Comparison of ENCODE assay signal across 10 mouse cellular contexts in genomic region chr9:21715298-21715697, GRCm38 (mm10). TPM values are rescaled to one million over a fixed set of nuclear protein-coding genes. Genes with fewer than 3 reads are reported as not detected.
DNase-seq lines count a peak whose midpoint lies in the region; ATAC-seq lines count a peak whose summit lies in the region.
"Had no signal": no experiment of that assay in that cellular context is flagged by ENCODE, and none has a peak within 500 bp of the region (broad histone marks: within the 10 kb centered on the region; RNA-seq: fewer than 3 reads in every experiment).

No protein-coding gene starts in this region.

- peak; percentile 93 for DNase-seq in 416B (ENCODE audit: low read depth)
- peak; percentile 85 for DNase-seq in MN1 (ENCODE audit: low spot score)
- DNase-seq in lung, postnatal 25 days (ENCODE audit: low spot score): peak; percentile 40
- no peak for DNase-seq in cerebellum, postnatal 36 days
- no peak for DNase-seq in gastrocnemius, adult 8-10 months (ENCODE audit: low spot score in 2 of 2)
- no peak for DNase-seq in kidney, adult 18-20 months
- no peak for DNase-seq in left cerebral cortex, adult 18-20 months (ENCODE audit: low spot score in 2 of 2)

- H3K9me3 ChIP-seq in heart, embryonic 14.5 days (ENCODE audit: control insufficient read depth, low read length): no peaks in the 10 kb centered on the region
- H3K9me3 ChIP-seq: neural tube, embryonic 12.5 days had no signal

- peak overlapping the region; percentile 39 to 40 for H3K27ac ChIP-seq in heart, embryonic 14.5 days (replicated peaks in 1 of 2; ENCODE audit: control insufficient read depth in 1 of 2, insufficient read depth in 1 of 2, low read depth in 2 of 2, low read length in 2 of 2)
- H3K27ac ChIP-seq: kidney, postnatal 0 days; neural tube, embryonic 12.5 days had no signal

- 21% methylated on average over 4 of the region's 4 CpGs for WGBS in heart, embryonic 14.5 days

- no peaks in the 10 kb centered on the region for H3K27me3 ChIP-seq in heart, embryonic 14.5 days (ENCODE audit: control insufficient read depth, insufficient read depth, low read length)
- H3K27me3 ChIP-seq: neural tube, embryonic 12.5 days had no signal

- H3K4me1 ChIP-seq in heart, embryonic 14.5 days (ENCODE audit: control insufficient read depth in 2 of 2, insufficient read depth in 2 of 2, low read length in 2 of 2): peaks cover 3 to 10% of the 10 kb centered on the region in 2 experiments; a peak in 2 of 4 replicates
- H3K4me1 ChIP-seq: neural tube, embryonic 12.5 days had no signal

- no peak overlapping the region for H3K9ac ChIP-seq in heart, embryonic 14.5 days (ENCODE audit: low read length)
- H3K9ac ChIP-seq: neural tube, embryonic 12.5 days had no signal

- peak; percentile 86 for ATAC-seq in heart, embryonic 14.5 days (ENCODE audit: insufficient number of reproducible peaks, insufficient read depth, low FRiP score, low read depth)

- no peak overlapping the region for H3K4me3 ChIP-seq in heart, embryonic 14.5 days (ENCODE audit: control insufficient read depth in 1 of 2, insufficient read depth in 1 of 2, low read depth in 1 of 2, low read length in 2 of 2)
- H3K4me3 ChIP-seq: neural tube, embryonic 12.5 days had no signal

- H3K36me3 ChIP-seq in heart, embryonic 14.5 days (ENCODE audit: control insufficient read depth, insufficient read depth, low read length): no peaks in the 10 kb centered on the region

- no peak overlapping the region for H3K4me2 ChIP-seq in heart, embryonic 14.5 days (ENCODE audit: low read length)
- H3K4me2 ChIP-seq: neural tube, embryonic 12.5 days had no signal

RNA-seq across cellular contexts. Expression of gene Ldlr, which starts 8.0 kb away (rescaled TPM):
- 7.3 and 10.8 TPM in 2 replicates for polyA plus RNA-seq in heart, embryonic 14.5 days (2014; fragmentation: Nextera tagmentation; extraction: Ambion mirVana)
- 1 to 10 TPM; 2.9 to 3.6 (median 3.2) TPM for total RNA-seq in gastrocnemius, adult 8-10 months (2022)
- 10 to 100 TPM; 16.2 to 27.7 TPM for total RNA-seq in left cerebral cortex, adult 18-20 months (2021)

RNA-seq across cellular contexts. Expression of gene Spc24, which starts 44.8 kb away (rescaled TPM):
- polyA plus RNA-seq in heart, embryonic 14.5 days (2014; fragmentation: Nextera tagmentation; extraction: Ambion mirVana): 82.9 and 97.9 TPM in 2 replicates
- total RNA-seq in gastrocnemius, adult 8-10 months (2022): 1 to 10 TPM; 1.5 to 3.3 (median 1.7) TPM
- 1 to 10 TPM; 3.1 to 5.0 TPM for total RNA-seq in left cerebral cortex, adult 18-20 months (2021)

Comparison
In these comparisons a context has a peak if more than half of its experiments do, and no peak if none do; other contexts are left out.
1. DNase-seq: peak in 416B (single experiment), MN1 (single experiment) and lung, postnatal 25 days (single experiment); none in cerebellum, postnatal 36 days (0 of 2), gastrocnemius, adult 8-10 months (0 of 2), kidney, adult 18-20 months (single experiment) and left cerebral cortex, adult 18-20 months (0 of 2).